Comparison of ENCODE assay signal across 21 mouse cellular contexts in genomic region chr14:9721917-9722472, GRCm38 (mm10).
DNase-seq lines count a peak whose midpoint lies in the region; ATAC-seq and TF ChIP-seq lines count a peak whose summit lies in the region.
"Had no signal": no experiment of that assay in that cellular context is flagged by ENCODE, and none has a peak within 500 bp of the region (broad histone marks: within the 10 kb centered on the region; RNA-seq: fewer than 3 reads in every experiment).

No protein-coding gene starts in this region.

- no peaks in the 10 kb centered on the region for H3K27me3 ChIP-seq in kidney, postnatal 0 days (ENCODE audit: insufficient read depth, low read length)
- no peaks in the 10 kb centered on the region for H3K27me3 ChIP-seq in neural tube, embryonic 12.5 days (replicated peaks)
- H3K27me3 ChIP-seq: embryonic facial prominence, embryonic 13.5 days; heart, embryonic 12.5 days; midbrain, embryonic 12.5 days had no signal

- DNase-seq in embryo, embryonic 11 days: peak; percentile 4
- DNase-seq in embryo, embryonic 9.5 days (ENCODE audit: extremely low spot score): no peak
- peak; percentile 3 for DNase-seq in kidney, postnatal 0 days (ENCODE audit: low spot score)
- no peak for DNase-seq in kidney, postnatal 36 days
- no peak for DNase-seq in neural tube, embryonic 10.5 days (ENCODE audit: extremely low spot score, low spot score)
- DNase-seq in Muller cell, postnatal 12 days (ENCODE audit: inconsistent ontology term): no peak
- no peak for DNase-seq in cerebellum, adult 11 months
- DNase-seq: gastrocnemius, postnatal 36 days; heart, postnatal 36 days; kidney, adult 8-10 months; kidney, postnatal 4 days; liver; liver, postnatal 0 days; thymus, postnatal 4 days had no signal

- no peaks in the 10 kb centered on the region for H3K4me1 ChIP-seq in kidney, postnatal 0 days (replicated peaks; ENCODE audit: insufficient read depth, low read length)
- no peaks in the 10 kb centered on the region for H3K4me1 ChIP-seq in neural tube, embryonic 12.5 days
- H3K4me1 ChIP-seq: embryonic facial prominence, embryonic 13.5 days; forebrain, embryonic 10.5 days; heart, embryonic 12.5 days; midbrain, embryonic 12.5 days had no signal

- H3K36me3 ChIP-seq in kidney, postnatal 0 days (ENCODE audit: insufficient read depth, low read length): no peaks in the 10 kb centered on the region
- no peaks in the 10 kb centered on the region for H3K36me3 ChIP-seq in neural tube, embryonic 12.5 days
- H3K36me3 ChIP-seq: embryonic facial prominence, embryonic 13.5 days; forebrain, embryonic 10.5 days; heart, embryonic 12.5 days; midbrain, embryonic 12.5 days had no signal

- H3K27ac ChIP-seq in kidney, postnatal 0 days: no peak overlapping the region
- H3K27ac ChIP-seq in neural tube, embryonic 12.5 days: no peak overlapping the region
- H3K27ac ChIP-seq: embryonic facial prominence, embryonic 13.5 days; forebrain, embryonic 10.5 days; macrophage; midbrain, embryonic 12.5 days had no signal

- H3K4me2 ChIP-seq in kidney, postnatal 0 days (ENCODE audit: low read length): no peak overlapping the region
- H3K4me2 ChIP-seq in neural tube, embryonic 12.5 days (replicated peaks): no peak overlapping the region
- H3K4me2 ChIP-seq: embryonic facial prominence, embryonic 13.5 days; heart, embryonic 12.5 days; midbrain, embryonic 12.5 days had no signal

- ATAC-seq in kidney, postnatal 0 days (replicated peaks; ENCODE audit: low FRiP score, low read depth): no peak
- ATAC-seq in neural tube, embryonic 12.5 days (ENCODE audit: low FRiP score, low read depth): peak; percentile 84
- ATAC-seq: hindbrain, embryonic 16.5 days; liver, postnatal 0 days had no signal

- TF ChIP-seq CTCF in kidney, postnatal 0 days (IDR thresholded peaks at IDR 0.05; ENCODE audit: low read depth): peak; percentile 53; the same call in 1 of the 2 replicates

- WGBS in kidney, postnatal 0 days: 56% methylated on average over 2 of the region's 2 CpGs
- WGBS in neural tube, embryonic 12.5 days: 41% methylated on average over 2 of the region's 2 CpGs

- H3K4me3 ChIP-seq in kidney, postnatal 0 days (replicated peaks; ENCODE audit: low read depth, low read length): no peak overlapping the region
- H3K4me3 ChIP-seq in neural tube, embryonic 12.5 days: no peak overlapping the region
- H3K4me3 ChIP-seq: embryonic facial prominence, embryonic 13.5 days; forebrain, embryonic 10.5 days; heart, embryonic 12.5 days; midbrain, embryonic 12.5 days had no signal

- no peaks in the 10 kb centered on the region for H3K9me3 ChIP-seq in kidney, postnatal 0 days (replicated peaks; ENCODE audit: low read length)
- H3K9me3 ChIP-seq in neural tube, embryonic 12.5 days: 0 out of 2 replicates have a peak, but pooled peaks cover 5% of the 10 kb centered on the region
- H3K9me3 ChIP-seq: embryonic facial prominence, embryonic 13.5 days; forebrain, embryonic 10.5 days; heart, embryonic 12.5 days; midbrain, embryonic 12.5 days had no signal

- no peak overlapping the region for H3K9ac ChIP-seq in kidney, postnatal 0 days (ENCODE audit: low read depth, low read length)
- no peak overlapping the region for H3K9ac ChIP-seq in neural tube, embryonic 12.5 days
- H3K9ac ChIP-seq: embryonic facial prominence, embryonic 13.5 days; heart, embryonic 12.5 days; liver, postnatal 0 days; midbrain, embryonic 12.5 days had no signal

Comparison
In these comparisons a context has a peak if more than half of its experiments do, and no peak if none do; other contexts are left out.
1. DNase-seq: peak in embryo, embryonic 11 days (single experiment) and kidney, postnatal 0 days (single experiment); none in embryo, embryonic 9.5 days (single experiment), kidney, postnatal 36 days (0 of 2), neural tube, embryonic 10.5 days (single experiment), Muller cell, postnatal 12 days (single experiment) and cerebellum, adult 11 months (single experiment).